Mouse (Mus musculus) lung, postnatal 0 days (tissue): ENCODE data around the gene Hba-a2. TPM values are rescaled to one million over a fixed set of nuclear protein-coding genes. Genes with fewer than 3 reads are reported as not detected.
A peak's percentile ranks its signal among the peaks of the same experiment; 100 is the strongest.

Experiments
- ATAC-seq: fragments of 200-750 bp; cut with Nextera tagmentation; 2 replicates; pipeline ENCODE4 v1.8.0; 2017; ENCODE audit warnings: moderate library complexity
- DNase-seq: peaks from one replicate; pipeline ENCODE4 v3.0.0-alpha.2; 2016; ENCODE audit warnings: low spot score
- H3K27ac ChIP-seq: fragments of 300-500 bp; sonication (generic); 2 replicates; pipeline ENCODE4 v1.5.1; 2014; ENCODE audit warnings: antibody characterized with exemption, mild to moderate bottlenecking, low read length, mixed read lengths
- H3K27me3 ChIP-seq: fragments of 300-500 bp; sonication (generic); replicated peaks from 2 replicates; pipeline ENCODE4 v1.6.1; 2014; ENCODE audit warnings: low read length, mixed read lengths; ENCODE audit not compliant: insufficient read depth
- H3K36me3 ChIP-seq: fragments of 300-500 bp; sonication (generic); 2 replicates; pipeline ENCODE4 v1.6.1; 2014; ENCODE audit warnings: low read length, mixed read lengths; ENCODE audit not compliant: insufficient read depth
- H3K4me1 ChIP-seq: fragments of 300-500 bp; sonication (generic); 2 replicates; pipeline ENCODE4 v1.6.1; 2014; ENCODE audit warnings: antibody characterized with exemption, low read depth, low read length, mixed read lengths; ENCODE audit not compliant: insufficient read depth
- H3K4me2 ChIP-seq: fragments of 300-500 bp; sonication (generic); replicated peaks from 2 replicates; pipeline ENCODE4 v1.6.1; 2014; ENCODE audit warnings: low read depth, mild to moderate bottlenecking, low read length, moderate library complexity, mixed read lengths
- H3K4me3 ChIP-seq: fragments of 300-500 bp; sonication (generic); 2 replicates; pipeline ENCODE4 v1.5.1; 2014; ENCODE audit warnings: low read depth, low read length
- H3K9ac ChIP-seq: fragments of 300-500 bp; sonication (generic); replicated peaks from 2 replicates; pipeline ENCODE4 v1.6.1; 2014; ENCODE audit warnings: low read depth, mild to moderate bottlenecking
- H3K9me3 ChIP-seq: fragments of 300-500 bp; sonication (generic); 2 replicates; pipeline ENCODE4 v1.6.1; 2016; ENCODE audit warnings: low read length, mixed read lengths
- CTCF ChIP-seq: IDR thresholded peaks from 2 replicates; pipeline ENCODE4 v1.5.1; 2016; ENCODE audit warnings: antibody characterized with exemption, mild to moderate bottlenecking
- EP300 ChIP-seq: IDR thresholded peaks from 2 replicates; pipeline ENCODE4 v1.6.1; 2016; ENCODE audit warnings: antibody characterized with exemption, mild to moderate bottlenecking, control low read depth
- WGBS: fragments of 180-500 bp; shearing (Covaris S2); extraction: QIAGEN DNeasy Blood & Tissue Kit; methylation state at CpG from one replicate; pipeline ENCODE4 v1.1.7; 2014; 5-methylcytosine and 5-hydroxymethylcytosine counted together
- polyA plus RNA-seq: library from polyadenylated mRNA; unstranded; fragments of >200 nt; fragmentation: Nextera tagmentation; extraction: Ambion mirVana; gene quantifications from 2 replicates; pipeline ENCODE4 v1.2.1, GENCODE M21; 2015

The Hba-a2 gene
- polyA plus RNA-seq, 1 experiment from 2014 or later = 27,628 TPM

- TF ChIP-seq EP300 (no peak), CTCF (no peak)
- Histone ChIP-seq H3K27me3 (no peaks in the 10 kb centered on the region), H3K4me3 (no peak overlapping the region), H3K27ac (no peak overlapping the region), H3K4me2 (no peak overlapping the region), H3K9ac (no peak overlapping the region), H3K36me3 (peaks cover 9% of the 10 kb centered on the region; the same call in 1 of the 2 replicates), H3K9me3 (no peaks in the 10 kb centered on the region), H3K4me1 (no peaks in the 10 kb centered on the region)
- ATAC-seq (no peak), DNase-seq (no peak)
- WGBS = 86% methylated on average over 3 of the region's 3 CpGs
These were observed 39.7 kb upstream of the Hba-a2 start for GRCm38 (mm10) chr11:32256566-32256965.

DNA sequence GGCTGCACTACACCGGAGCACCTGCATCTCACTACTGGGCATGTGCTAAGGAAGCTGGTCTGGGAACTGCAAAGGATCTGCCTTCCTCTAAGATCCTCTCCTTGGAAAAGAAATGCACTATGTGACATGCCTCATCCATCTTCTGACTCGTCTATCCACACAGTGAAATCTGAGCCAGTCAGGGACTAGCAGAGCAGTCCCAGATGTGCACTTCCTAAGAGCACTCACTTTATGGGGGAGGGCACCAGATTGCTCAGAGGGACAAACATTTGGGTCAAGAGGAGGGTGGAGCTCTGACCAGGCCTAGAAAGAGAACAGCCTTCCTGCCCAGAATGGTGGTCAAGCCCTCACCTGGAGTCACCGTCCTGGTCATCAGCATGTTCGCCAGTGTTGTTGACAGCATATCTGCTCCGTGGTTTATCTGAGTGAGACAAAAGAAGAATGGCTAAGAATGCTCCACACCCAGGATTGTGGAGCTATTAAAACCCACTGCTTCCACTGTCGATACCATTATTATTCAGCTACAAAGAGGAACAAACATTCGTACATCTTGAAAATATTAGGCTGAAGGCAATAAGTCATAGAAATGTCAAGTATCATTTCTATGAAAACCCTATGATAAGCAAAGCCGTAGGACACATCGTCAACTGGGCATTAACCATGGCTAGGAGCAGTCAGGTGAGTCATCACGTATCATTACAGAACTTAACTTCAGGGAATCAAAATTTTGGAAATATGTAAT, 33.4 kb upstream of the Hba-a2 start:
- no peak for ATAC-seq
- Histone ChIP-seq H3K27me3 (no peaks in the 10 kb centered on the region), H3K36me3 (0 out of 2 replicates have a peak, but pooled peaks cover 4% of the 10 kb centered on the region), H3K4me1 (peaks cover 5% of the 10 kb centered on the region; the same call in 1 of the 2 replicates), H3K4me3 (no peak overlapping the region), H3K9ac (no peak overlapping the region), H3K9me3 (no peaks in the 10 kb centered on the region), H3K4me2 (no peak overlapping the region), H3K27ac (no peak overlapping the region)
- no peak for DNase-seq
- TF ChIP-seq EP300 = no peak
- 71% methylated on average over 10 of the region's 10 CpGs for WGBS

GRCm38 (mm10) chr11:32265117-32265738, 31.1 kb upstream of the Hba-a2 start:
- Histone ChIP-seq H3K27me3 (no peaks in the 10 kb centered on the region), H3K4me3 (no peak overlapping the region), H3K9ac (no peak overlapping the region), H3K36me3 (0 out of 2 replicates have a peak, but pooled peaks cover 4% of the 10 kb centered on the region), H3K27ac (no peak overlapping the region), H3K4me1 (peaks cover 5% of the 10 kb centered on the region; the same call in 1 of the 2 replicates), H3K4me2 (no peak overlapping the region), H3K9me3 (no peaks in the 10 kb centered on the region)
- 91% methylated on average over 3 of the region's 3 CpGs for WGBS
- TF ChIP-seq EP300 = no peak
- no peak for TF ChIP-seq CTCF
- no peak for DNase-seq
- ATAC-seq = no peak

- no peak overlapping the region for H3K9ac ChIP-seq
- H3K36me3 ChIP-seq = no peaks in the 10 kb centered on the region
- no peaks in the 10 kb centered on the region for H3K27me3 ChIP-seq
- H3K4me3 ChIP-seq = no peak overlapping the region
- no peaks in the 10 kb centered on the region for H3K9me3 ChIP-seq
- WGBS = 90% methylated on average over 6 of the region's 6 CpGs
- no peak overlapping the region for H3K4me2 ChIP-seq
- TF ChIP-seq EP300 (no peak), CTCF (no peak)
- DNase-seq (no peak), ATAC-seq (no peak)
- H3K4me1 ChIP-seq = peaks cover 5% of the 10 kb centered on the region; the same call in 1 of the 2 replicates
- no peak overlapping the region for H3K27ac ChIP-seq
These were observed 30.1 kb upstream of the Hba-a2 start for GRCm38 (mm10) chr11:32266194-32266593.

GRCm38 (mm10) chr11:32266776-32267175, 29.5 kb upstream of the Hba-a2 start:
- peak overlapping the region; percentile 90 for H3K27ac ChIP-seq
- H3K4me1 ChIP-seq = peaks cover 5% of the 10 kb centered on the region; the same call in 1 of the 2 replicates
- no peaks in the 10 kb centered on the region for H3K9me3 ChIP-seq
- TF ChIP-seq EP300 (no peak), CTCF (no peak)
- peak overlapping the region; percentile 88 for H3K9ac ChIP-seq
- ATAC-seq (no peak), DNase-seq (no peak)
- peak overlapping the region; percentile 67 for H3K4me3 ChIP-seq
- no peaks in the 10 kb centered on the region for H3K36me3 ChIP-seq
- no peaks in the 10 kb centered on the region for H3K27me3 ChIP-seq
- WGBS = 19% methylated on average over 6 of the region's 6 CpGs
- H3K4me2 ChIP-seq = peak overlapping the region; percentile 64

DNA sequence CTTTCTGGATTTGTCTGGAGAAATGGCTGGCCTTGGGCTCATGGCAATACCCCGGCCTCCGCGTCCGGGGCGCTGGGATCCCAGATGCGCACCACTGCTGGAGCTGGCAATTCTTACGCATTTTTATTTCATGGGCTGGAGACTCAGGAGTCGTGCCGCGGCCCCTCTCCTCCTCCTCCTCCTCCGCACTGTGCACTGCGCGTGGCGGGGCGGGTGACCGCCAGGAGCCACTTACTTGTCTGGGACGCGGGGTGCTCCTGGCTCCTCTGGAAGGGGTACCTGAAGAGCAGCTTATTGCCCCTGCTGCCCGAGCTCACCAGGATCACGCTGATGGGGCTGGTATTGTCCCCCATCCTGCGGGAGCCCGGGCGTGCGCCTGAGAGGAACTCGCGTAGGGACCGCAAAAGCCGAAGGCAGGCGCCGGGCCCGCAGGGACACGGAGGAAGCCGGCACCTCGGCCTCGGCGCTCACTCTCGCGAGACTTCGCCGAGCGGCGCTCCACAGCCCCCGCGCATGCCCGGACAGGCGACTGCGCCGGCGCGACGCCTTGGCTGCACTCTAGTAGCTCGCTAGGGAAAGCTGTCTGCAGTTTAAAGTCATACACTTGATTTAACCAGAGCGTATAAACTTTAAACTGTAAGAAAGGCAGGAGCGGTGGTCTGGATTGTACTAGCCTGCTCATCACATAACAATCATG, 29.0 kb upstream of the Hba-a2 start, which contains the start of gene Nprl3:
Gene Nprl3 (minus strand): TSS at position 520 of the 697 bp plus-strand sequence.
- peak; percentile 97 for DNase-seq
- ATAC-seq = peak; percentile 100
- Histone ChIP-seq H3K9ac (peak within 1 kb of the TSS; percentile 88), H3K4me1 (peaks cover 5% of the 10 kb centered on the region; the same call in 1 of the 2 replicates), H3K27ac (peak within 1 kb of the TSS; percentile 90), H3K4me2 (peak within 1 kb of the TSS; percentile 64), H3K9me3 (no peaks in the 10 kb centered on the region), H3K27me3 (no peaks in the 10 kb centered on the region), H3K4me3 (peak within 1 kb of the TSS; percentile 67), H3K36me3 (no peaks in the 10 kb centered on the region)
- WGBS = under 1% methylated on average over 53 of the region's 54 CpGs
- no peak for TF ChIP-seq EP300
- TF ChIP-seq CTCF = peak; percentile 21
